Mouse (Mus musculus) limb, embryonic 12.5 days (tissue): ENCODE data around the gene Ssbp4. TPM values are rescaled to one million over a fixed set of nuclear protein-coding genes. Genes with fewer than 3 reads are reported as not detected.

Experiments used
- ATAC-seq: fragments of 200-750 bp; cut with Nextera tagmentation; 2 replicates; pipeline ENCODE4 v1.8.0; 2017; ENCODE audit warnings: low read depth, moderate TSS enrichment; ENCODE audit not compliant: insufficient number of reproducible peaks, insufficient read depth, low FRiP score, low TSS enrichment
- H3K27ac ChIP-seq: fragments of 300-500 bp; sonication (generic); 2 replicates; pipeline ENCODE4 v1.5.1; 2016; ENCODE audit warnings: mild to moderate bottlenecking, moderate library complexity
- H3K27me3 ChIP-seq: fragments of 300-500 bp; sonication (generic); 2 replicates; pipeline ENCODE4 v1.6.1; 2016; ENCODE audit warnings: mild to moderate bottlenecking, moderate library complexity
- H3K36me3 ChIP-seq: fragments of 300-500 bp; sonication (generic); 2 replicates; pipeline ENCODE4 v1.6.1; 2016; ENCODE audit warnings: mild to moderate bottlenecking, moderate library complexity
- H3K4me1 ChIP-seq: fragments of 300-500 bp; sonication (generic); replicated peaks from 2 replicates; pipeline ENCODE4 v1.6.1; 2016
- H3K4me2 ChIP-seq: fragments of 300-500 bp; sonication (generic); 2 replicates; pipeline ENCODE4 v1.6.1; 2016; ENCODE audit warnings: mild to moderate bottlenecking, moderate library complexity
- H3K4me3 ChIP-seq: fragments of 300-500 bp; sonication (generic); replicated peaks from 2 replicates; pipeline ENCODE4 v1.5.1; 2016; ENCODE audit warnings: mild to moderate bottlenecking
- H3K9ac ChIP-seq: fragments of 300-500 bp; sonication (generic); replicated peaks from 2 replicates; pipeline ENCODE4 v1.6.1; 2016; ENCODE audit warnings: mild to moderate bottlenecking, moderate library complexity
- H3K9me3 ChIP-seq: fragments of 300-500 bp; sonication (generic); 2 replicates; pipeline ENCODE4 v1.6.1; 2016; ENCODE audit warnings: mild to moderate bottlenecking, moderate library complexity
- WGBS: fragments of 180-500 bp; shearing (Covaris S2); methylation state at CpG from one replicate; pipeline ENCODE4 v1.1.7; 2016; 5-methylcytosine and 5-hydroxymethylcytosine counted together
- polyA plus RNA-seq: library from polyadenylated mRNA; unstranded; fragments of >200 nt; fragmentation: Nextera tagmentation; extraction: Ambion mirVana; gene quantifications from 2 replicates; pipeline ENCODE4 v1.2.1, GENCODE M21; 2016

Ssbp4 gene
- polyA plus RNA-seq, 1 experiment from 2014 or later = 137 TPM

GRCm38 (mm10) chr8:70606780-70607602, 1.7 kb downstream of the Ssbp4 start:
- peak overlapping the region; percentile 95 for H3K4me2 ChIP-seq
- no peaks in the 10 kb centered on the region for H3K27me3 ChIP-seq
- WGBS = 58% methylated on average over 18 of the region's 18 CpGs
- peaks cover 52% of the 10 kb centered on the region for H3K4me1 ChIP-seq
- ATAC-seq = no peak
- peak overlapping the region; percentile 81 for H3K4me3 ChIP-seq
- H3K36me3 ChIP-seq = peaks cover 21% of the 10 kb centered on the region
- H3K9ac ChIP-seq = peak overlapping the region; percentile 90
- no peaks in the 10 kb centered on the region; the same call in 1 of the 2 replicates for H3K9me3 ChIP-seq
- H3K27ac ChIP-seq = peak overlapping the region; percentile 99

DNA sequence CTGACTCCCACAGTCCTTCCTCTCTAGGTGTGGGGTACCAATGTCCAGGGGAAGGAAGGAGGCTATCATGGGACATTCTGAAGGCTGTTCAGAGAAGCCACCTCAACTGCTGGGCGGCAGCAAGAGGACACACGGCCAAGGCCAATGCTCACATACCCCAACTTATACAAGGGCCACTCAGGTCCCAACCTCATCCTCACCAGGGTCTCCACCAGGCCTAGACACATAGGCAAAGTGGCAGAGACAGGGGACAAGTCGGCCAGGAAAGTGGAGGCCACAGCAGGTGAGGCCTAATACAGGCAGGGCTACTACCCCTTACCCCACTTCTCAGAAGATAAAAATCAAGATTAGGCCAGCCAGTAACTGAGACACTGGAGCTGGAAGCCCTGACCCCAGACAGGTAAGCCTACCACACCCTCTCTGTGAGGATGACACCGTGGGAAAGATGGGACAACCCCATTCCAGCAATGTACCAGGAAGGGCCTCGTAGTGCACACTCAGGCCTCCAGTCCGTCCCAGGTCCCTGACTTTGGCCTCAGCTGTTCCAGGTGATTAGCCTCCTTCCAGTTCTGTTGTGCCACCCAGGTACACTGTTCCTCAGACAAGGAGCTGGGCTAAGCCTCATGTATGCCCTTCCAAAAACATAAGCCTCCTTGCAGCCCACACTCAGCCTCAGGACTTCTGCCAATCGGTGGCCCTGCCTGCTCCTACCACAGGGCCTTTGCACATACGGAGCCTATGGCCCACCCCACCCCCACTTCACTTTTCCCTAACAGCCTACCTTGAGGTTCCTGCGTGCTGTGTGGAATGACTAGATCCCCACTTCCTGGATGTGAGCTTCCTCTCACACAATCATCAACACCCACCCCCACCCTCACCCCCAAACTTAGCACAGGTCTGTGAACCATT, 2.5 kb downstream of the Ssbp4 start:
- H3K4me3 ChIP-seq = peak overlapping the region; percentile 81
- H3K9ac ChIP-seq = peak overlapping the region; percentile 90; the same call in 1 of the 2 replicates
- H3K4me2 ChIP-seq = peak overlapping the region; percentile 95
- 87% methylated on average over 9 of the region's 9 CpGs for WGBS
- peaks cover 25% of the 10 kb centered on the region for H3K36me3 ChIP-seq
- no peaks in the 10 kb centered on the region; the same call in 1 of the 2 replicates for H3K9me3 ChIP-seq
- ATAC-seq = no peak
- H3K4me1 ChIP-seq = peaks cover 53% of the 10 kb centered on the region
- H3K27me3 ChIP-seq = no peaks in the 10 kb centered on the region
- H3K27ac ChIP-seq = peak overlapping the region; percentile 50; the same call in 1 of the 2 replicates

DNA sequence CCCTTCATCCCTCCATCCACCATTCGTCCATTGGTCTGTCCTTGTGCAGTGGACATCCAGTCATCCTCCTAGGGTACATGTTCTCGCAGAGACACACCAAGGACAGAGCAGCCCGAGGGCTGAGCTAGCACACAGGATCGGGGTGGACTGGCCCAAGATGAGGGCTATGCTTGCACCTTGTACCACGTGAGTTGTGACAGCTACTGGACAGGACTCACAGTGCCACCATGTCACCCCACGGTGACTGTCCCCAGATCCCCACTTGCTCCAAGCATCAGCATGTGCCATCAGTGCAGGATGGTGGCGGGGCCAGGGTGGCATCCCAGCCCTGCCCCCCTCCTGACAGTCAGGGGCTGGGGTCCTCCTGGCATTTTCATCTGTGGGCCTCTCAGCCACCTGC, 4.1 kb downstream of the Ssbp4 start:
- Histone ChIP-seq H3K36me3 (peaks cover 34% of the 10 kb centered on the region), H3K4me2 (no peak overlapping the region), H3K9me3 (no peaks in the 10 kb centered on the region; the same call in 1 of the 2 replicates), H3K4me3 (no peak overlapping the region), H3K27ac (no peak overlapping the region), H3K27me3 (no peaks in the 10 kb centered on the region), H3K4me1 (peaks cover 60% of the 10 kb centered on the region), H3K9ac (no peak overlapping the region)
- 90% methylated on average over 7 of the region's 7 CpGs for WGBS
- ATAC-seq = no peak

DNA sequence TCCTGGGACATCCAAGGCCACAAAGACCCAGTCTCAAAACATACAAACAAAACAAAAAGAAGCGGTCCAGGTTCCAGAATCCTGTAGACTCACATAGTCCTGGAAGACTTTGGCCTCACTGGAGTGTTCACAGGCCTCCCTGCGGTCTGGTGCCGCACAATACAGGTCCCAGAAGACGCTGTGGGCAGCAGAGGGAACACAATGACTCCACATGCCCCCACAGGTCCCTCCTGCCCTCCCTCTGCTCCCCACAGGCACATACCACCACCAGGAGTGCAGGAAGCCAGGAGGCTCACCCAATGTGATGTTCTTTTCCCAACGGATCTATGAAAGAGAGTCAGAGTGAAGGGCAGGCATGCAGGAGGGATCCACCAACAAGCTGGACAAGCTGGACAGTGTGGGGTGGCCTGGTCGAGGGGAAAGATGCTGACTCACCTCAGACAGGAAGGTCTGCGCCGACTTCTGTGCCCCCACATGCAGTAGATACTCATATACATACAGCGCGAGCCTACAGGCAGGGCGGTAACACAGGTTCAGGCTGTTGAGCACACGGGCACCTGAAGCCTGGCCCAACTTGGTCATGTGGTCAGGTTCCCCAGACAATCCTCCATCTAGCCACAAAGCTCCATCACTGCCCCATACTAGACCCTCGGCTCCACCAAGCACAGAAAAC, 6.4 kb downstream of the Ssbp4 start:
- H3K27ac ChIP-seq = peak overlapping the region; percentile 18; the same call in 1 of the 2 replicates
- peaks cover 45% of the 10 kb centered on the region for H3K36me3 ChIP-seq
- H3K4me2 ChIP-seq = no peak overlapping the region
- no peak overlapping the region for H3K9ac ChIP-seq
- no peaks in the 10 kb centered on the region; the same call in 1 of the 2 replicates for H3K9me3 ChIP-seq
- no peak overlapping the region for H3K4me3 ChIP-seq
- ATAC-seq = no peak
- 94% methylated on average over 13 of the region's 13 CpGs for whole genome bisulfite sequencing
- peaks cover 64% of the 10 kb centered on the region for H3K4me1 ChIP-seq
- no peaks in the 10 kb centered on the region; the same call in 1 of the 2 replicates for H3K27me3 ChIP-seq

- no peaks in the 10 kb centered on the region; the same call in 1 of the 2 replicates for H3K27me3 ChIP-seq
- H3K4me3 ChIP-seq = peak overlapping the region; percentile 28
- H3K9ac ChIP-seq = no peak overlapping the region
- peaks cover 62% of the 10 kb centered on the region for H3K4me1 ChIP-seq
- H3K36me3 ChIP-seq = peaks cover 55% of the 10 kb centered on the region
- peak overlapping the region; percentile 54 for H3K4me2 ChIP-seq
- peak; percentile 15; the same call in 1 of the 2 replicates for ATAC-seq
- no peaks in the 10 kb centered on the region; the same call in 1 of the 2 replicates for H3K9me3 ChIP-seq
- H3K27ac ChIP-seq = peak overlapping the region; percentile 87
- WGBS = 3% methylated on average over 26 of the region's 26 CpGs
These were observed 7.4 kb downstream of the Ssbp4 start for GRCm38 (mm10) chr8:70601271-70601649.

- no peaks in the 10 kb centered on the region; the same call in 1 of the 2 replicates for H3K9me3 ChIP-seq
- no peaks in the 10 kb centered on the region; the same call in 1 of the 2 replicates for H3K27me3 ChIP-seq
- peak overlapping the region; percentile 87 for H3K27ac ChIP-seq
- ATAC-seq = no peak
- peak overlapping the region; percentile 28 for H3K4me3 ChIP-seq
- H3K36me3 ChIP-seq = peaks cover 61% of the 10 kb centered on the region
- peak overlapping the region; percentile 54 for H3K4me2 ChIP-seq
- H3K9ac ChIP-seq = 0 out of 2 replicates have a peak overlapping the region, but pooled peaks have one; percentile 18
- 14% methylated on average over 10 of the region's 10 CpGs for WGBS
- peaks cover 62% of the 10 kb centered on the region for H3K4me1 ChIP-seq
These were observed 8.0 kb downstream of the Ssbp4 start for GRCm38 (mm10) chr8:70600473-70601270.

DNA sequence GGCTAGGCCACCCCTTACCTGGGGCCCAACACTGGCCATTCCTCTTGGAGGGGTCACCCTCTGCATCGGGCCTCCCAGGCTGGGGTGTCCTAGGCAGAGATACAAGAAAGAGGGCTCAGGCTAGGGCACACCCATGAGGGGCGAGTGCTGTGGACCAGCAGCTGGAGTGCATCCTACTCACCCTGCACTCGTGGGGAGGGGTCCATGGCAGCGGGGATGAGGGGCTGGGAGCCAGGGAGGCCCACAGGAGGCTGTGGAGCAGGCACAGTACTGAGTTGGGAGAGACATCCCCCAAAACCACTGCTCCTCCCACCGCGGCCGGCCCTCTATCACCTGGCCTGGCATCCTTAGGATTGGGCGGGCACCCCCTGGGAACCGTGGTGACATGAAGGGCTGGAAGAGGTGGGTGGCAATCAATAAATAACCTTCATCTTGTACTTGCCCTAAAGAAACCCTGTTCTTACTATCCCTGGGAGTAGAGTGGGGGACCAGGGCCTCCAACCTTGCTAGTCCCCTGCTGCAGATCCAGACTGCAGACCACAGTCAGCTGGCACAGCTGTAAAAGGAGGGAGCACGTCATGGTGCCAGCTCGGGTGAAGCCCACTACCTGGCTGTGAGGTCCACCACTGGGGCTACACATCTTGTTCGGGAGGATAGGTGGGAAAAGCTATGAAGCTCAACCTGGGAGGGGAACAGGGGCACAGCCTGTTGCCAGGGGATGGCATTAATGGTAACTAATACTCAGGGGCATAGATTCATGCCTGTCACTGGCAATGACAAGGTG, 9.0 kb downstream of the Ssbp4 start:
- H3K9me3 ChIP-seq = no peaks in the 10 kb centered on the region; the same call in 1 of the 2 replicates
- H3K27me3 ChIP-seq = no peaks in the 10 kb centered on the region; the same call in 1 of the 2 replicates
- no peak overlapping the region for H3K4me2 ChIP-seq
- ATAC-seq = no peak
- 85% methylated on average over 12 of the region's 12 CpGs for WGBS
- peaks cover 70% of the 10 kb centered on the region for H3K4me1 ChIP-seq
- peaks cover 62% of the 10 kb centered on the region for H3K36me3 ChIP-seq
- peak overlapping the region; percentile 87; the same call in 1 of the 2 replicates for H3K27ac ChIP-seq
- no peak overlapping the region for H3K4me3 ChIP-seq
- H3K9ac ChIP-seq = no peak overlapping the region

- Histone ChIP-seq H3K27me3 (no peaks in the 10 kb centered on the region; the same call in 1 of the 2 replicates), H3K9me3 (no peaks in the 10 kb centered on the region; the same call in 1 of the 2 replicates), H3K4me1 (peaks cover 75% of the 10 kb centered on the region), H3K4me3 (peak overlapping the region; percentile 50), H3K36me3 (peaks cover 58% of the 10 kb centered on the region), H3K4me2 (peak overlapping the region; percentile 88), H3K27ac (peak overlapping the region; percentile 62), H3K9ac (peak overlapping the region; percentile 75; the same call in 1 of the 2 replicates)
- no peak for ATAC-seq
- 15% methylated on average over 10 of the region's 10 CpGs for WGBS
These were observed 9.9 kb downstream of the Ssbp4 start for GRCm38 (mm10) chr8:70598722-70599121.

DNA sequence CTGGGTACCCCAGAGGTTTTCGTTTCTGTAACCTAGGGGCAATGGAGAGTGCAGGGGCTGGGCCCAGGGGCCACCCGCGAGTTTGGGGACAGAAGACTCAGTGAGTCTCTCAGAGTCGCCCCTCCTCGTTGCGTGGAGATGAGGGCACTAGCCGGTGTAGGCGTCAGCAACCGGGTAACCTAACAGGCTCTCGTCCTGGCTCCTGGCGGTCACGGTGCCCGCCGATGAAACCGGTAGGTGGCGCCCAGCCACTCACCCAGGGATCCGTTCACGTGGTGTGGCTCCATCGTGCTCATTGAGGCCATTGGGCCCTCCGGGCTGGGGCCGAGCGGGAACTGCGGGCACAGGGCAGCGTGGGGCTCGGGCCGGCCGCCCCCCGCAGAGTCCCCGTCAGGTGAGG, 10.4 kb downstream of the Ssbp4 start:
- peaks cover 79% of the 10 kb centered on the region for H3K4me1 ChIP-seq
- H3K9me3 ChIP-seq = no peaks in the 10 kb centered on the region; the same call in 1 of the 2 replicates
- H3K27ac ChIP-seq = peak overlapping the region; percentile 62
- peak overlapping the region; percentile 88 for H3K4me2 ChIP-seq
- H3K9ac ChIP-seq = peak overlapping the region; percentile 75
- ATAC-seq = no peak
- no peaks in the 10 kb centered on the region; the same call in 1 of the 2 replicates for H3K27me3 ChIP-seq
- under 1% methylated on average over 29 of the region's 29 CpGs for WGBS
- peaks cover 53% of the 10 kb centered on the region for H3K36me3 ChIP-seq
- peak overlapping the region; percentile 50 for H3K4me3 ChIP-seq
